Mouse (Mus musculus) hindbrain, postnatal 0 days (tissue): ENCODE measurements at regions not wholly inside any gene's neighbourhood (a gene's known extent, or its start where the extent isn't known, plus 50 kb on each side); places are given as distances from the start of the nearest gene placed in this dataset.

Source experiments
- ATAC-seq: fragments of 200-750 bp; cut with Nextera tagmentation; 2 replicates; pipeline ENCODE4 v1.8.0; 2017; ENCODE audit warnings: mild to moderate bottlenecking, moderate TSS enrichment, moderate library complexity
- DNase-seq: peaks from one replicate; pipeline ENCODE4 v3.0.0-alpha.2; 2015; ENCODE audit warnings: low spot score
- H3K27ac ChIP-seq: fragments of 300-500 bp; sonication (generic); 2 replicates; pipeline ENCODE4 v1.5.1; 2014; ENCODE audit warnings: mild to moderate bottlenecking
- H3K27me3 ChIP-seq: fragments of 300-500 bp; sonication (generic); 2 replicates; pipeline ENCODE4 v1.6.1; 2014; ENCODE audit warnings: low read length, mixed read lengths; ENCODE audit not compliant: insufficient read depth
- H3K36me3 ChIP-seq: fragments of 300-500 bp; sonication (generic); 2 replicates; pipeline ENCODE4 v1.6.1; 2014; ENCODE audit warnings: low read length, mixed read lengths; ENCODE audit not compliant: insufficient read depth
- H3K4me1 ChIP-seq: fragments of 300-500 bp; sonication (generic); 2 replicates; pipeline ENCODE4 v1.6.1; 2014; ENCODE audit warnings: antibody characterized with exemption, low read length, mixed read lengths; ENCODE audit not compliant: insufficient read depth
- H3K4me2 ChIP-seq: fragments of 300-500 bp; sonication (generic); 2 replicates; pipeline ENCODE4 v1.6.1; 2014; ENCODE audit warnings: low read depth, mild to moderate bottlenecking, low read length, moderate library complexity, mixed read lengths
- H3K4me3 ChIP-seq: fragments of 300-500 bp; sonication (generic); 2 replicates; pipeline ENCODE4 v1.5.1; 2014; ENCODE audit warnings: low read length
- H3K9ac ChIP-seq: fragments of 300-500 bp; sonication (generic); replicated peaks from 2 replicates; pipeline ENCODE4 v1.6.1; 2014; ENCODE audit warnings: mild to moderate bottlenecking, low read length, moderate library complexity, mixed read lengths
- H3K9me3 ChIP-seq: fragments of 300-500 bp; sonication (generic); 2 replicates; pipeline ENCODE4 v1.6.1; 2016; ENCODE audit warnings: low read length, mixed read lengths
- CTCF ChIP-seq: IDR thresholded peaks from 2 replicates; pipeline ENCODE4 v1.5.1; 2016; ENCODE audit warnings: antibody characterized with exemption, control low read depth, low read depth
- WGBS: fragments of 180-500 bp; shearing (Covaris S2); extraction: QIAGEN DNeasy Blood & Tissue Kit; methylation state at CpG from one replicate; pipeline ENCODE4 v1.1.7; 2014; 5-methylcytosine and 5-hydroxymethylcytosine counted together

DNA sequence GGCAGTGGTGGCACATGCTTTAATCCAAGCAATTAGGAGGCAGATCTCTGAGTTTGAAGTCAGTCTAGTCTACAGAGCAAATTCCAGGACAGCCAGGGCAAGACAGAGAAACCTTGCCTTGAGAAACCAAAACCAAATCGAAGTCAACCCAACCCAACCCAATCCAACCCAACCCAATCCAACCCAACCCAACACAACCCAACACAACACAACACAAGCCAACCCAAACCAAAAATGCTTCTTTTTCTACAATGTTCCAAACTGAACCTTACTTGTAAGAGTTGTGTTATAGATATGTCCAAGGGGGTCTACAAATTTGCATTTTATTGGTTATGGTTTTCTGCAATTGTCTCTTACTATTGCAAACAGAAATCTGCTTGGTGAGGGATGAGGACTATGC lies 52.8 kb upstream of the Chodl start:
- 88% methylated on average over 1 of the region's 1 CpGs for WGBS
- Histone ChIP-seq H3K36me3 (no peaks in the 10 kb centered on the region), H3K4me1 (no peaks in the 10 kb centered on the region), H3K27ac (no peak overlapping the region), H3K4me2 (no peak overlapping the region), H3K9me3 (no peaks in the 10 kb centered on the region), H3K9ac (no peak overlapping the region), H3K4me3 (no peak overlapping the region), H3K27me3 (no peaks in the 10 kb centered on the region)
- no peak for TF ChIP-seq CTCF
- no peak for ATAC-seq
- peak; percentile 9 for DNase-seq

DNA sequence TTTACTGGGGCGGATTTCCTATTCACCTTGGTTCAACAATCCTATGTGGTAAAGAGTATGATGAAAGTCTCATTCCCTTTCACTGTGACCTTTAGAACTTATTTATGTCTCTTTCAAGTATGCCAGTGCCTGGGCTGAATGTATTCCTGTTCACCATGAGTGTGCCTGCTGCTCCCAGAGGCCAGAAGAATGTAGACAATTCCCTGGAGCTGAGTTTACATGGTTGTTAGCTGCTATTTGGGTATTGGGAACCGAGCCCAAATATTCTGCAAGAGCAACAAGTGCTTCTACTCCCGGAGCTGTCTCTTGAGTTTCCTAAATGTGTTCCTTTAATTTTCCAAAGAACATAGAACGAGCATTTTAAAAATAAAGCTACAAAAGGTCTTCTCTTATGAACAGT lies 71.7 kb upstream of the Chodl start:
- no peak for ATAC-seq
- peak; percentile 36 for DNase-seq
- Histone ChIP-seq H3K27ac (no peak overlapping the region), H3K36me3 (no peaks in the 10 kb centered on the region), H3K9ac (no peak overlapping the region), H3K4me2 (no peak overlapping the region), H3K4me1 (no peaks in the 10 kb centered on the region), H3K27me3 (no peaks in the 10 kb centered on the region), H3K9me3 (no peaks in the 10 kb centered on the region), H3K4me3 (no peak overlapping the region)
- 58% methylated on average over 4 of the region's 4 CpGs for WGBS
- no peak for TF ChIP-seq CTCF

DNA sequence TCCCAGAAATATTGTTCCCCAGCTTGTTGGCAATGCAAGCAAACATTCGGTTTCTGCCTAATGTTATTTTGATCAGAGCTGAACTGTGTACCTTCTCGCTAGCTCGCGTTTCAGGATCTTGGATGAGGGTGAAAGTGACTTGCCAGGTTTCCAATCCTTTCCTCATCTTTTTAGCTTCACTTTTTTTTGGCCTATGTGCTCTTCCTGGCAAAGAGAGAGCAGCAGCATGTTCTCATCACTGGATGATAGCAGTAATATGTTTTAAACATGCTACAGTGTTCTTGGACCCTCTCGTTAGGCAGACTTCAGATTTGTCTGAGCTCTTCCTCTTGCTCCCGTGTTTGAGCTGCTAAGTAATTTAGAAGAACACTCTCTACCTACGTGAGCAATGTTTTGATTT lies 99.8 kb upstream of the Chodl start:
- H3K9me3 ChIP-seq, result no peaks in the 10 kb centered on the region
- no peak for TF ChIP-seq CTCF
- no peak overlapping the region for H3K9ac ChIP-seq
- no peak overlapping the region for H3K4me3 ChIP-seq
- no peaks in the 10 kb centered on the region for H3K36me3 ChIP-seq
- no peaks in the 10 kb centered on the region for H3K27me3 ChIP-seq
- ATAC-seq (no peak), DNase-seq (no peak)
- no peaks in the 10 kb centered on the region for H3K4me1 ChIP-seq
- WGBS, result 83% methylated on average over 7 of the region's 7 CpGs
- no peak overlapping the region for H3K27ac ChIP-seq
- H3K4me2 ChIP-seq, result no peak overlapping the region

DNA sequence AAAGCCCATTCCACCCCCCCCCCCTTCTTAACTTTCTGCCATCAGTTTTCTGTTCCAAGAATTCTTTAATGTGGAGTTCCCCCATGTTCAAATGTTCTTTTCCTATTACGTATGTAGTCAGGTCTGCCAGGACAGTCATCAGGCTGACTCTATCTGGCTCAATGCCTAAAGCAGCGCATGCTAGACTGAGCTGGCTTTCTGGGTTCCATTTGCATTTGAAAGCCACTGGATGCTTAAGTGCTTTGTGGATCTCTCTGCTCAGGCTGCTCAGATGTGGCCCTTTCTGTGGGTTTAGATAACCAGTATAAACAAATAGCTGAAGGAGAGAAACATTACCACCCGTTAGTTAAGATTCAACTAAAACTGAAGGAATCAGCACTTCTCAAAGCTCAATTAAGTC lies 103.0 kb upstream of the Chodl start:
- ATAC-seq, result peak; percentile 82
- no peak overlapping the region for H3K4me3 ChIP-seq
- WGBS, result 17% methylated on average over 3 of the region's 3 CpGs
- TF ChIP-seq CTCF, result no peak
- no peak overlapping the region for H3K27ac ChIP-seq
- H3K9ac ChIP-seq, result no peak overlapping the region
- peak; percentile 77 for DNase-seq
- H3K36me3 ChIP-seq, result no peaks in the 10 kb centered on the region
- no peaks in the 10 kb centered on the region for H3K9me3 ChIP-seq
- no peaks in the 10 kb centered on the region for H3K27me3 ChIP-seq
- no peaks in the 10 kb centered on the region for H3K4me1 ChIP-seq
- H3K4me2 ChIP-seq, result no peak overlapping the region

DNA sequence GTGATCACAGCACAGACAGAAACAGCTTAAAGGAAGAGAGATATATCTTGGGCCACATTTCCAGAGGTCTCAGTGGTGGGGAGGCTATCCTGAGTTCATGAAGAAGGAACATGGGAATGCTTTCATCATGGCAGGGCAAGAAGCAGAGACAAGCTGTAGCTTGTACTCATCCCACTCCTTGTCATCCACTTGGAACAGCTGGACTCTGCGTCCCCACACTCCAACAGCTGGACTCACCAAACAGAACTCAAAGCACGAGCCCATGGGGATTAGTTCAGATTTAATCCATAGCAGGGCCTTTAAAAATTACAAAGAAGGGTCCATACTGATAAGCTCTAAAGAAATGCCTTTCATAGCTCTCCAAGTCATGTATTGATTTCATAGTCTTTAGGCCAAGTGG lies 140.7 kb upstream of the Chodl start:
- no peak overlapping the region for H3K4me3 ChIP-seq
- no peak for TF ChIP-seq CTCF
- H3K9me3 ChIP-seq, result no peaks in the 10 kb centered on the region
- no peak overlapping the region for H3K9ac ChIP-seq
- ATAC-seq (no peak), DNase-seq (no peak)
- 76% methylated on average over 2 of the region's 2 CpGs for WGBS
- H3K4me1 ChIP-seq, result no peaks in the 10 kb centered on the region
- no peaks in the 10 kb centered on the region for H3K27me3 ChIP-seq
- no peaks in the 10 kb centered on the region for H3K36me3 ChIP-seq
- H3K27ac ChIP-seq, result no peak overlapping the region
- no peak overlapping the region for H3K4me2 ChIP-seq

DNA sequence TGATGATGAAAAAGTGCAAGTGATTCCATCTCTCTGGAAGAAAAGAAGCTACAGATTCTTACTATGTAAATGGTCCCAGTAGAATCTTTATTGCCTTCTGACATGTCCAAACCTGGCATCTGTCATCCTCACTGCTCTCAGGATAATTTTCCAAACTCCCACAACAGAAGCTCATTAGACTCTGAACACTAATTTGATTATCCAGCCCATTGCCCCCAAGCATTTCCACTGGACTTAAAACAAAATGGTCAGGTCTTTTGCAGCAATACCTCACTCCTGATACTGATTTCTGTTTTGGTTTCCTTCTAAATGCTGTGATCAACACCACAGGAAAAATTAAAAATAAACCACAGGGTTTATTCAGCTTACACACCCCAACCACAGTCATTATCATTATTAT lies 171.5 kb upstream of the Chodl start:
- Histone ChIP-seq H3K9me3 (no peaks in the 10 kb centered on the region), H3K4me3 (no peak overlapping the region), H3K4me1 (no peaks in the 10 kb centered on the region), H3K9ac (no peak overlapping the region), H3K36me3 (no peaks in the 10 kb centered on the region), H3K27ac (no peak overlapping the region), H3K27me3 (no peaks in the 10 kb centered on the region), H3K4me2 (no peak overlapping the region)
- TF ChIP-seq CTCF, result no peak
- no peak for ATAC-seq
- DNase-seq, result peak; percentile 33

DNA sequence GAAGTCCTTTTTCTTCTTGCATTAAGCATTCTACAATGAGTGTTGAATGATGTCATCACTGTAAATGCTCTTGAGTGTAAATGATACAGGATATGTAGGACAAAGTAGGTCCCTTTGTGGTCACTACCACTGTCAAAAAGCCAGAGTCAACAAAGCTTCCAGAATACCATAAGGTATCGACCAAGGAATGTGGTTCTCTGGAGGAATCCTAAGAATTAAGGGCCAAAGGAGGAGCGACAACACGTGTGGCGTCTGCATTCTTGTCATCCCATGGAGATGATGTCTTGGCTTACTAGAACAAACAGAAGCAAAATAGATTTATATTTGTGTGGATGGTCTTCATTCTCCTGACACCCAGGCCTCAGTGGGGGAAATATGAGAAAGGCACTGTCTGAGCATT lies 161.4 kb upstream of the D16Ertd472e start:
- Histone ChIP-seq H3K27me3 (no peaks in the 10 kb centered on the region), H3K36me3 (no peaks in the 10 kb centered on the region), H3K4me1 (no peaks in the 10 kb centered on the region), H3K9me3 (no peaks in the 10 kb centered on the region), H3K4me3 (no peak overlapping the region), H3K9ac (no peak overlapping the region), H3K4me2 (no peak overlapping the region), H3K27ac (no peak overlapping the region)
- no peak for DNase-seq
- ATAC-seq, result no peak
- 89% methylated on average over 4 of the region's 4 CpGs for WGBS
- no peak for TF ChIP-seq CTCF
